Mouse (Mus musculus) intestine, embryonic 15.5 days (tissue): Measurements from ENCODE around the gene Cenpt. TPM values are rescaled to one million over a fixed set of nuclear protein-coding genes. Genes with fewer than 3 reads are reported as not detected.

Experiments used
- ATAC-seq: fragments of 200-750 bp; cut with Nextera tagmentation; 2 replicates; pipeline ENCODE4 v1.8.0; 2017; ENCODE audit warnings: moderate TSS enrichment, moderate library complexity
- H3K27ac ChIP-seq: fragments of 300-500 bp; sonication (generic); 2 replicates; pipeline ENCODE4 v1.5.1; 2015; ENCODE audit warnings: mild to moderate bottlenecking, inconsistent platforms
- H3K27me3 ChIP-seq: fragments of 300-500 bp; sonication (generic); replicated peaks from 2 replicates; pipeline ENCODE4 v1.6.1; 2015; ENCODE audit warnings: inconsistent platforms
- H3K36me3 ChIP-seq: fragments of 300-500 bp; sonication (generic); 2 replicates; pipeline ENCODE4 v1.6.1; 2015; ENCODE audit warnings: inconsistent platforms
- H3K4me1 ChIP-seq: fragments of 300-500 bp; sonication (generic); replicated peaks from 2 replicates; pipeline ENCODE4 v1.6.1; 2015; ENCODE audit warnings: inconsistent platforms
- H3K4me2 ChIP-seq: fragments of 300-500 bp; sonication (generic); replicated peaks from 2 replicates; pipeline ENCODE4 v1.6.1; 2015; ENCODE audit warnings: mild to moderate bottlenecking, inconsistent platforms
- H3K4me3 ChIP-seq: fragments of 300-500 bp; sonication (generic); replicated peaks from 2 replicates; pipeline ENCODE4 v1.5.1; 2015; ENCODE audit warnings: inconsistent platforms
- H3K9ac ChIP-seq: fragments of 300-500 bp; sonication (generic); 2 replicates; pipeline ENCODE4 v1.6.1; 2015; ENCODE audit warnings: inconsistent platforms
- H3K9me3 ChIP-seq: fragments of 300-500 bp; sonication (generic); 2 replicates; pipeline ENCODE4 v1.6.1; 2016; ENCODE audit warnings: inconsistent platforms
- WGBS: fragments of 180-500 bp; shearing (Covaris S2); methylation state at CpG from one replicate; pipeline ENCODE4 v1.1.7; 2015; 5-methylcytosine and 5-hydroxymethylcytosine counted together
- polyA plus RNA-seq: library from polyadenylated mRNA; unstranded; fragments of >200 nt; fragmentation: Nextera tagmentation; extraction: Ambion mirVana; gene quantifications from 2 replicates; pipeline ENCODE4 v1.2.1, GENCODE M21; 2015

The Cenpt gene
- polyA plus RNA-seq, 1 experiment from 2014 or later, result 34.9 TPM

DNA sequence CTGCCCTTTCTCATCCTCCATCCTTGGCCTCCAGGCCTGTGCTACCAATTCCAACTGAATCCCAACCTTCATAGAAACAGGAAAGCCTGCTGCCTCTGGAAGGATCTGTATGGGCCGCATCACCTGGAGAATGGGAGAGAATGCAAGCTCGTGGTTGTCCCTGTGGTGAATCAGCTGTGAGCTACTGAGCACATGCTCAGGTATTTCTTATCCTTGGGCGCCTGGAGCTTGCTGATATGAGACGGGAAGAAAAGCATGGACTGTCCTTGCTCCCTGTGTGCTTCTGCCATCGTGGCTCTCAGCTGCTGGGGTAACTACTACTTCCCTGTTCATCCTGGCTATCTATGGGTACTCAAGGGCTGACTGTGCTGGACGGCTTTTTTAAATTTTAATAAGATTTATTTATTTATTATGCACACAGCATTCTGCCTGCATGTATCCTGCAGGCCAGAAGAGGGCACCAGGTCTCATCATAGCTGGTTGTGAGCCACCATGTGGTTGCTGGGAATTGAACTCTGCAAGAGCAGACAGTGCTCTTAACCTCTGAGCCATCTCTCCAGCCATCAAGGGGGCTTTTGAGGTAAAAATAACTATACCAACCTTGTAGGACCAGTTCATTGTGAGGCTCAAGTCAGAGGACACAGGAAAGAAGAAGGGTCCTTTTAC, 13.4 kb upstream of the Cenpt start:
- Histone ChIP-seq H3K4me1 (peaks cover 8% of the 10 kb centered on the region), H3K36me3 (peaks cover 35% of the 10 kb centered on the region), H3K27me3 (no peaks in the 10 kb centered on the region), H3K27ac (no peak overlapping the region), H3K9ac (no peak overlapping the region), H3K4me2 (no peak overlapping the region), H3K9me3 (no peaks in the 10 kb centered on the region), H3K4me3 (no peak overlapping the region)
- WGBS, result 81% methylated on average over 6 of the region's 6 CpGs
- no peak for ATAC-seq

- 0 out of 2 replicates have a peak overlapping the region, but pooled peaks have one; percentile 3 for H3K27ac ChIP-seq
- ATAC-seq, result no peak
- whole genome bisulfite sequencing, result 5% methylated on average over 1 of the region's 1 CpGs
- H3K9ac ChIP-seq, result peak overlapping the region; percentile 91
- H3K4me3 ChIP-seq, result peak overlapping the region; percentile 94
- H3K4me2 ChIP-seq, result peak overlapping the region; percentile 68
- H3K4me1 ChIP-seq, result peaks cover 30% of the 10 kb centered on the region
- H3K9me3 ChIP-seq, result no peaks in the 10 kb centered on the region
- H3K27me3 ChIP-seq, result no peaks in the 10 kb centered on the region
- H3K36me3 ChIP-seq, result peaks cover 13% of the 10 kb centered on the region
These were observed 8.9 kb upstream of the Cenpt start for GRCm38 (mm10) chr8:105861951-105862350.

GRCm38 (mm10) chr8:105860143-105860981, 7.3 kb upstream of the Cenpt start, which contains the start of gene Nutf2:
TSS of gene Nutf2 (plus strand) at chr8:105860580.
- Histone ChIP-seq H3K4me2 (peak within 1 kb of the TSS; percentile 68), H3K9ac (peak within 1 kb of the TSS; percentile 91), H3K27me3 (no peaks in the 10 kb centered on the region), H3K4me1 (peaks cover 35% of the 10 kb centered on the region), H3K4me3 (peak within 1 kb of the TSS; percentile 94), H3K27ac (peak within 1 kb of the TSS; percentile 94), H3K36me3 (no peaks in the 10 kb centered on the region), H3K9me3 (no peaks in the 10 kb centered on the region)
- ATAC-seq, result peak; percentile 99
- under 1% methylated on average over 55 of the region's 59 CpGs for WGBS

DNA sequence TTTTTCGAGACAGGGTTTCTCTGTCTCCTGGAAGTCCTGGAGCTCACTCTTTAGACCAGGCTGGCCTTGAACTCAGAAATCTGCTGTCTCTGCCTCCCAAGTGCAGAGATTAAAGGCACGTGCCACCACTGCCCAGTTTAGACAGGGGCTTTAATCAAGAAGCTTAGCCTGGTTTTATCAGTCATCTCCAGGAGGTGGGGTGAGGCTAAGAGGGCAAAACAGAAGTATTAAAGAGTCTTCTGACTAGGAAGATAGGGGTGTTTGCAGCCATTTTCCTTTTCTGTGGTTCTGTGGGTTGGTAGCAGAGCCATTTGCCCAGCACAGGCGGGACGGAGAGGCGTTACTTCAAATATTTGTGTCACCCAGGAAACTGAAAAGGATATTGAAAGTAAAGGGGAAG, 6.2 kb upstream of the Cenpt start:
- no peaks in the 10 kb centered on the region for H3K27me3 ChIP-seq
- no peaks in the 10 kb centered on the region for H3K36me3 ChIP-seq
- peak overlapping the region; percentile 59; the same call in 1 of the 2 replicates for H3K4me2 ChIP-seq
- no peak for ATAC-seq
- no peak overlapping the region for H3K9ac ChIP-seq
- H3K9me3 ChIP-seq, result no peaks in the 10 kb centered on the region
- H3K27ac ChIP-seq, result peak overlapping the region; percentile 48; the same call in 1 of the 2 replicates
- H3K4me1 ChIP-seq, result peaks cover 35% of the 10 kb centered on the region
- H3K4me3 ChIP-seq, result no peak overlapping the region
- 52% methylated on average over 5 of the region's 5 CpGs for WGBS

GRCm38 (mm10) chr8:105858495-105858894, 5.4 kb upstream of the Cenpt start:
- peaks cover 35% of the 10 kb centered on the region for H3K4me1 ChIP-seq
- no peaks in the 10 kb centered on the region for H3K27me3 ChIP-seq
- 83% methylated on average over 5 of the region's 5 CpGs for WGBS
- H3K9me3 ChIP-seq, result no peaks in the 10 kb centered on the region
- no peak overlapping the region for H3K4me3 ChIP-seq
- no peak overlapping the region for H3K27ac ChIP-seq
- no peak for ATAC-seq
- H3K36me3 ChIP-seq, result no peaks in the 10 kb centered on the region
- H3K4me2 ChIP-seq, result no peak overlapping the region
- H3K9ac ChIP-seq, result no peak overlapping the region

GRCm38 (mm10) chr8:105856168-105856835, 3.2 kb upstream of the Cenpt start:
- Histone ChIP-seq H3K27me3 (no peaks in the 10 kb centered on the region), H3K9me3 (no peaks in the 10 kb centered on the region), H3K36me3 (no peaks in the 10 kb centered on the region), H3K4me3 (peak overlapping the region; percentile 85), H3K4me2 (peak overlapping the region; percentile 91), H3K4me1 (peaks cover 26% of the 10 kb centered on the region), H3K27ac (peak overlapping the region; percentile 89), H3K9ac (peak overlapping the region; percentile 73)
- no peak for ATAC-seq
- 12% methylated on average over 15 of the region's 15 CpGs for WGBS

DNA sequence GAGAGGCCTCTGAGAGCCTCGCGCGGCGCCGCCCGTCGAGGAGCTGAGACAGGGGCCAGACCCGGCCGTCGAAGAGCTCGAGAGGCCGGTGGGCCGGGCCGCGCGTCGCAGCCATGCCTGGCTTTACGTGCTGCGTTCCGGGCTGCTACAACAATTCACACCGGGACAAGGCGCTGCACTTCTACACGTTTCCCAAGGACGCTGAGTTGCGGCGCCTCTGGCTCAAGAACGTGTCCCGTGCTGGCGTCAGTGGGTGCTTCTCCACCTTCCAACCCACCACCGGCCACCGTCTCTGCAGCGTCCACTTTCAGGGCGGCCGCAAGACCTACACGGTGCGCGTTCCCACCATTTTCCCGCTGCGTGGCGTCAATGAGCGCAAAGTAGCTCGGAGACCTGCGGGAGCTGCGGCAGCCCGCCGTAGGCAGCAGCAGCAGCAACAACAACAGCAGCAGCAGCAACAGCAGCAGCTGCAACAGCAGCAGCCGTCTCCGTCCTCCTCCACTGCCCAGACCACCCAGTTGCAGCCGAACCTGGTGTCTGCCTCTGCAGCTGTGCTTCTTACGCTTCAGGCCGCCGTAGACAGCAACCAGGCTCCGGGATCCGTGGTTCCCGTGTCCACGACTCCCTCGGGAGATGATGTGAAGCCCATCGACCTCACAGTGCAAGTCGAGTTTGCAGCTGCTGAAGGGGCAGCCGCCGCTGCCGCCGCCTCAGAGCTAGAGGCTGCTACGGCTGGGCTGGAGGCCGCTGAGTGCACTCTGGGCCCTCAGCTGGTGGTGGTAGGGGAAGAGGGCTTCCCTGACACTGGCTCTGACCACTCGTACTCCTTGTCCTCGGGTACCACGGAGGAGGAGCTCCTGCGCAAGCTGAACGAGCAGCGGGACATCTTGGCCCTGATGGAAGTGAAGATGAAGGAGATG, 2.4 kb upstream of the Cenpt start:
- peak overlapping the region; percentile 73 for H3K9ac ChIP-seq
- H3K27ac ChIP-seq, result peak overlapping the region; percentile 89
- ATAC-seq, result peak; percentile 57
- no peaks in the 10 kb centered on the region for H3K9me3 ChIP-seq
- H3K27me3 ChIP-seq, result no peaks in the 10 kb centered on the region
- peak overlapping the region; percentile 85 for H3K4me3 ChIP-seq
- H3K4me2 ChIP-seq, result peak overlapping the region; percentile 91
- no peaks in the 10 kb centered on the region for H3K36me3 ChIP-seq
- H3K4me1 ChIP-seq, result peaks cover 29% of the 10 kb centered on the region
- under 1% methylated on average over 71 of the region's 71 CpGs for WGBS

GRCm38 (mm10) chr8:105854715-105855216, 1.7 kb upstream of the Cenpt start, which contains the start of gene Thap11:
TSS of gene Thap11 (plus strand) at chr8:105855132.
- H3K4me2 ChIP-seq, result peak within 1 kb of the TSS; percentile 91
- H3K4me3 ChIP-seq, result peak within 1 kb of the TSS; percentile 85
- peak within 1 kb of the TSS; percentile 73 for H3K9ac ChIP-seq
- WGBS, result under 1% methylated on average over 43 of the region's 43 CpGs
- H3K9me3 ChIP-seq, result no peaks in the 10 kb centered on the region
- no peaks in the 10 kb centered on the region for H3K36me3 ChIP-seq
- H3K4me1 ChIP-seq, result peaks cover 33% of the 10 kb centered on the region
- peak; percentile 94 for ATAC-seq
- no peaks in the 10 kb centered on the region for H3K27me3 ChIP-seq
- H3K27ac ChIP-seq, result peak within 1 kb of the TSS; percentile 89

DNA sequence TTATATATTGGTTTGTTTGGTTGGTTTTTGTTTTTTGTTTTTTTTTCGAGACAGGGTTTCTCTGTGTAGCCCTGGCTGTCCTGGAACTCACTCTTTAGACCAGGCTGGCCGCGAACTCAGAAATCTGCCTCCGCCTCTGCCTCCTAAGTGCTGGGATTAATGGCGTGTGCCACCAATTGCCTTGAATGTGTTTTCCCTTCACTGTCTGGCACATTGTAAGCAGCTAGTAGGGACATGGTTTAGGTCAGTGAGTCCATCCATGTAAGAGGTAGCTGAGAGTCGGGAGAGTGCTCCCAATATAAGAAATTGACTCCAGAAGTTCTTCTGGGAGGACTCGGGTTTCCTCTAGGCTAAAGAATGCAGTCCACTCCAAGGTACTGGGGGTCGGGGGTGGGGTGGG, 1.2 kb upstream of the Cenpt start:
- peaks cover 28% of the 10 kb centered on the region for H3K4me1 ChIP-seq
- WGBS, result 25% methylated on average over 8 of the region's 8 CpGs
- no peak for ATAC-seq
- H3K9me3 ChIP-seq, result no peaks in the 10 kb centered on the region
- peak overlapping the region; percentile 85 for H3K4me3 ChIP-seq
- H3K27ac ChIP-seq, result no peak overlapping the region
- peak overlapping the region; percentile 91 for H3K4me2 ChIP-seq
- H3K27me3 ChIP-seq, result no peaks in the 10 kb centered on the region
- peak overlapping the region; percentile 73; the same call in 1 of the 2 replicates for H3K9ac ChIP-seq
- H3K36me3 ChIP-seq, result no peaks in the 10 kb centered on the region; the same call in 1 of the 2 replicates

- WGBS, result 77% methylated on average over 12 of the region's 12 CpGs
- Histone ChIP-seq H3K9me3 (no peaks in the 10 kb centered on the region), H3K4me2 (peak overlapping the region; percentile 67; the same call in 1 of the 2 replicates), H3K4me1 (peaks cover 15% of the 10 kb centered on the region), H3K36me3 (peaks cover 11% of the 10 kb centered on the region), H3K4me3 (no peak overlapping the region), H3K9ac (no peak overlapping the region), H3K27ac (no peak overlapping the region), H3K27me3 (no peaks in the 10 kb centered on the region)
- ATAC-seq, result no peak
These were observed 840 bp downstream of the Cenpt start for GRCm38 (mm10) chr8:105852146-105852729.
